Mouse (Mus musculus): ENCODE measurements around the gene Hoxa2.

DNA sequence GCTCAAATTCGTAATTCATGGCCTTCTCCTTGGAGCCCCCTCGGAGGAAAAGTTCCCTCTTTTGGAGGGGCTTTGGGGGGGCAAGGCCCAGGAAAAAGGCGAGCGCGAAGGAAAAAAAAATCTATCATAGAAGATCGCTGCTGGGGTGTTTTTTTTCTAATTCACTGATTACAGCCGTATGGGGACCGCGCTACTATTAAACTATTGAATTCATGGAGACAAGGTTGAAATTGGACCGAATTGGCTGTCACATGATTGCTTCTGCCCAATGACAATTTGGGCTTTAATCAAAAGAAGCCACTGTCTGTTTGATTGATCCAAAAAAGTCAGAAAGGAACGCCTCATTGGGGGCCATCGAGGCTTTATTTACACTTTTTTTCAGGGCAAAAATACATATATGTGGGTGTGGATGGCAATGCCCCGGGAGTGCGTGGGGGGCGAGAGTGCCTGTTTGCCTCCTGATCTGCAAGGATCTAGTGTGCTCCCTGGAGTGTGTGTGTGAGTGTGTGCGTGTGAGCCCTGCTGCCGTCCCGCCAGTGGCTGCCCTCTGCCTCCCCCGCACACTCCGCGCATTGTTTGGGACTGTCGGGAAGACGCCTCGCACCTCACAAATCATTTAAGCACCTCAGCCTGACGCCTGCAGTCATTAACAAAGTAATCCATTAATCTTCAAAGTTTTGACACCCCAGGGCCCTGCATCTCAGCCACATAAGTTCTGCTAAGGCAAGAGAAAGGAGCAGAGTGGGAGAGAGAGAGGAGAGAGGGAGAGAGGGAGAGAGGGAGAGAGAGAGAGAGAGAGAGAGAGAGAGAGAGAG lies at the start of gene Hoxa2:
- TF ChIP-seq POLR2A (IDR thresholded peaks at IDR 0.05; ENCODE audit: borderline replicate concordance, low read depth, low read length) (no peak), CTCF (IDR thresholded peaks at IDR 0.05; ENCODE audit: low read depth, low read length) (no peak)

Measured in bone marrow macrophage, adult 2 months (primary cell).